Mouse (Mus musculus): ENCODE measurements around the gene Cd86. TPM values are rescaled to one million over a fixed set of nuclear protein-coding genes. Genes with fewer than 3 reads are reported as not detected.

The Cd86 gene
- total RNA-seq (2021), result 1 to 10 TPM; 1.3 to 1.6 TPM
- long read RNA-seq, result 0 reads

GRCm38 (mm10) chr16:36665782-36666181, at the start of gene Cd86:
Cd86 (minus strand) TSS chr16:36666081.
- DNase-seq (ENCODE audit: low spot score in 2 of 2), result no peak

GRCm38 (mm10) chr16:36711760-36712159, 45.9 kb upstream of the Cd86 start:
- no peak for DNase-seq (ENCODE audit: low spot score in 2 of 2)

GRCm38 (mm10) chr16:36710794-36711193, 44.9 kb upstream of the Cd86 start:
- no peak for DNase-seq (ENCODE audit: low spot score in 2 of 2)

- no peak for DNase-seq (ENCODE audit: low spot score in 2 of 2)
Measured at GRCm38 (mm10) chr16:36709405-36709804, 43.5 kb upstream of the Cd86 start.

GRCm38 (mm10) chr16:36708751-36709150, 42.9 kb upstream of the Cd86 start:
- DNase-seq (ENCODE audit: low spot score in 2 of 2), result no peak

GRCm38 (mm10) chr16:36707702-36708423, 42.0 kb upstream of the Cd86 start:
- DNase-seq (ENCODE audit: low spot score in 2 of 2), result no peak

GRCm38 (mm10) chr16:36700484-36700883, 34.6 kb upstream of the Cd86 start:
- no peak for DNase-seq (ENCODE audit: low spot score in 2 of 2)

- DNase-seq (ENCODE audit: low spot score in 2 of 2), result no peak
Measured at GRCm38 (mm10) chr16:36697331-36697730, 31.4 kb upstream of the Cd86 start.

GRCm38 (mm10) chr16:36694798-36695290, 29.0 kb upstream of the Cd86 start:
- DNase-seq (ENCODE audit: low spot score in 2 of 2), result no peak

GRCm38 (mm10) chr16:36693818-36694413, 28.0 kb upstream of the Cd86 start, which contains the start of gene Ildr1:
Ildr1 (plus strand) TSS chr16:36693978.
- no peak for DNase-seq (ENCODE audit: low spot score in 2 of 2)

GRCm38 (mm10) chr16:36691484-36691883, 25.6 kb upstream of the Cd86 start:
- no peak for DNase-seq (ENCODE audit: low spot score in 2 of 2)

- DNase-seq (ENCODE audit: low spot score in 2 of 2), result no peak
Measured at GRCm38 (mm10) chr16:36688076-36688475, 22.2 kb upstream of the Cd86 start.

GRCm38 (mm10) chr16:36684325-36684918, 18.5 kb upstream of the Cd86 start:
- DNase-seq (ENCODE audit: low spot score in 2 of 2), result no peak

- no peak for DNase-seq (ENCODE audit: low spot score in 2 of 2)
Measured at GRCm38 (mm10) chr16:36681829-36682228, 15.9 kb upstream of the Cd86 start.

- no peak for DNase-seq (ENCODE audit: low spot score in 2 of 2)
Measured at GRCm38 (mm10) chr16:36675902-36676301, 10.0 kb upstream of the Cd86 start.

- DNase-seq (ENCODE audit: low spot score in 2 of 2), result no peak
Measured at GRCm38 (mm10) chr16:36675304-36675703, 9.4 kb upstream of the Cd86 start.

GRCm38 (mm10) chr16:36674457-36675204, 8.8 kb upstream of the Cd86 start:
- no peak for DNase-seq (ENCODE audit: low spot score in 2 of 2)

- no peak for DNase-seq (ENCODE audit: low spot score in 2 of 2)
Measured at GRCm38 (mm10) chr16:36673196-36673595, 7.3 kb upstream of the Cd86 start.

- no peak for DNase-seq (ENCODE audit: low spot score in 2 of 2)
Measured at GRCm38 (mm10) chr16:36670590-36670989, 4.7 kb upstream of the Cd86 start.

GRCm38 (mm10) chr16:36666448-36667017, 652 bp upstream of the Cd86 start:
- no peak for DNase-seq (ENCODE audit: low spot score in 2 of 2)

GRCm38 (mm10) chr16:36663484-36663883, 2.4 kb downstream of the Cd86 start:
- no peak for DNase-seq (ENCODE audit: low spot score in 2 of 2)
